In genomic region chr11:85894136-85894530, GRCm38 (mm10) we compare ENCODE assay signal across 17 mouse cellular contexts. TPM values are rescaled to one million over a fixed set of nuclear protein-coding genes. Genes with fewer than 3 reads are reported as not detected.
"Had no signal": no experiment of that assay in that cellular context is flagged by ENCODE, and none has a peak within 500 bp of the region (broad histone marks: within the 10 kb centered on the region; RNA-seq: fewer than 3 reads in every experiment).

No protein-coding gene starts in this region.

- H3K36me3 ChIP-seq: neural tube, embryonic 12.5 days had no signal

- H3K9me3 ChIP-seq: neural tube, embryonic 12.5 days had no signal

- H3K27ac ChIP-seq: hindbrain, postnatal 0 days; kidney, postnatal 0 days; liver, embryonic 14.5 days; neural tube, embryonic 12.5 days had no signal

- ATAC-seq: hindbrain, postnatal 0 days had no signal

- H3K9ac ChIP-seq: liver, embryonic 14.5 days had no signal

- DNase-seq: kidney, adult 11 months; kidney, adult 9 months; layer of hippocampus, postnatal 36 days; lung, adult 2 months; right cerebral cortex, postnatal 4 days; spleen, adult 18-20 months; thymus, postnatal 36 days had no signal

RNA-seq across cellular contexts. Expression of gene Tbx4, which starts 7.9 kb away (rescaled TPM):
- polyA plus RNA-seq: intestine, embryonic 14.5 days; stomach, embryonic 14.5 days; thymus, postnatal 0 days had no signal

RNA-seq across cellular contexts. Expression of gene Gm11444, which starts 44.0 kb away (rescaled TPM):
- polyA plus RNA-seq: hindbrain, postnatal 0 days; intestine, embryonic 14.5 days; kidney, postnatal 0 days; large intestine, adult 2 months; liver, adult 2 months; liver, embryonic 14.5 days; lung, adult 2 months; midbrain, embryonic 14.5 days; neural tube, embryonic 12.5 days; stomach, embryonic 14.5 days; thymus, postnatal 0 days had no signal
